Mouse (Mus musculus) forebrain, embryonic 14.5 days (tissue): ENCODE measurements around the gene Gm28053. TPM values are rescaled to one million over a fixed set of nuclear protein-coding genes. Genes with fewer than 3 reads are reported as not detected.

Experiments used
- ATAC-seq: fragments of 200-750 bp; cut with Nextera tagmentation; 2 replicates; pipeline ENCODE4 v1.8.0; 2017; ENCODE audit warnings: mild to moderate bottlenecking, moderate library complexity
- DNase-seq: peaks from one replicate; pipeline ENCODE4 v3.0.0-alpha.2; 2015; ENCODE audit warnings: low spot score
- H3K27ac ChIP-seq: fragments of 300-500 bp; sonication (generic); 2 replicates; pipeline ENCODE4 v1.5.1; 2014; ENCODE audit warnings: low read depth, mild to moderate bottlenecking, control low read depth, low read length, moderate library complexity
- H3K27me3 ChIP-seq: fragments of 300-500 bp; sonication (generic); replicated peaks from 2 replicates; pipeline ENCODE4 v1.6.1; 2014; ENCODE audit warnings: low read length, control low read depth, mixed read lengths; ENCODE audit not compliant: control insufficient read depth, insufficient read depth
- H3K36me3 ChIP-seq: fragments of 300-500 bp; sonication (generic); 2 replicates; pipeline ENCODE4 v1.6.1; 2014; ENCODE audit warnings: low read length, control low read depth; ENCODE audit not compliant: control insufficient read depth, insufficient read depth
- H3K4me1 ChIP-seq: fragments of 300-500 bp; sonication (generic); 2 replicates; pipeline ENCODE4 v1.6.1; 2014; ENCODE audit warnings: antibody characterized with exemption, low read length, control low read depth; ENCODE audit not compliant: control insufficient read depth, insufficient read depth
- H3K4me2 ChIP-seq: fragments of 300-500 bp; sonication (generic); 2 replicates; pipeline ENCODE4 v1.6.1; 2014; ENCODE audit warnings: mild to moderate bottlenecking, control low read depth, low read length
- H3K4me3 ChIP-seq: fragments of 300-500 bp; sonication (generic); 2 replicates; pipeline ENCODE4 v1.5.1; 2014; ENCODE audit warnings: low read depth, low read length, control low read depth
- H3K9ac ChIP-seq: fragments of 300-500 bp; sonication (generic); 2 replicates; pipeline ENCODE4 v1.6.1; 2014; ENCODE audit warnings: mild to moderate bottlenecking, low read length, control low read depth, moderate library complexity
- H3K9me3 ChIP-seq: fragments of 300-500 bp; sonication (generic); replicated peaks from 2 replicates; pipeline ENCODE4 v1.6.1; 2016; ENCODE audit warnings: low read length, control low read depth, mixed read lengths; ENCODE audit not compliant: control insufficient read depth
- WGBS: fragments of 180-500 bp; shearing (Covaris S2); extraction: QIAGEN DNeasy Blood & Tissue Kit; methylation state at CpG from one replicate; pipeline ENCODE4 v1.1.7; 2014; 5-methylcytosine and 5-hydroxymethylcytosine counted together
- polyA plus RNA-seq: library from polyadenylated mRNA; unstranded; fragments of >200 nt; fragmentation: Nextera tagmentation; extraction: Ambion mirVana; gene quantifications from 2 replicates; pipeline ENCODE4 v1.2.1, GENCODE M21; 2014

The Gm28053 gene
- polyA plus RNA-seq, 1 experiment from 2014 or later, result not detected

- WGBS, result 11% methylated on average over 8 of the region's 8 CpGs
- no peaks in the 10 kb centered on the region for H3K27me3 ChIP-seq
- no peak overlapping the region for H3K9ac ChIP-seq
- no peaks in the 10 kb centered on the region for H3K36me3 ChIP-seq
- ATAC-seq, result peak; percentile 58; the same call in 1 of the 2 replicates
- DNase-seq, result peak; percentile 80
- no peak overlapping the region for H3K27ac ChIP-seq
- H3K4me2 ChIP-seq, result no peak overlapping the region
- no peaks in the 10 kb centered on the region for H3K4me1 ChIP-seq
- H3K9me3 ChIP-seq, result no peaks in the 10 kb centered on the region
- no peak overlapping the region for H3K4me3 ChIP-seq
These were observed 53.6 kb downstream of the Gm28053 start for GRCm38 (mm10) chr6:48772030-48772429.

GRCm38 (mm10) chr6:48784406-48784805 lies 66.0 kb downstream of the Gm28053 start:
- Histone ChIP-seq H3K27me3 (no peaks in the 10 kb centered on the region), H3K4me1 (no peaks in the 10 kb centered on the region), H3K4me3 (no peak overlapping the region), H3K4me2 (no peak overlapping the region), H3K9ac (no peak overlapping the region), H3K36me3 (no peaks in the 10 kb centered on the region), H3K9me3 (no peaks in the 10 kb centered on the region), H3K27ac (no peak overlapping the region)
- no peak for ATAC-seq
- no peak for DNase-seq
- 90% methylated on average over 1 of the region's 1 CpGs for WGBS

GRCm38 (mm10) chr6:48785189-48785588 lies 66.8 kb downstream of the Gm28053 start:
- no peaks in the 10 kb centered on the region for H3K27me3 ChIP-seq
- no peak overlapping the region for H3K4me2 ChIP-seq
- DNase-seq (no peak), ATAC-seq (no peak)
- no peaks in the 10 kb centered on the region for H3K9me3 ChIP-seq
- no peak overlapping the region for H3K9ac ChIP-seq
- H3K4me1 ChIP-seq, result no peaks in the 10 kb centered on the region
- H3K27ac ChIP-seq, result no peak overlapping the region
- 85% methylated on average over 1 of the region's 1 CpGs for WGBS
- no peak overlapping the region for H3K4me3 ChIP-seq
- H3K36me3 ChIP-seq, result no peaks in the 10 kb centered on the region

- ATAC-seq, result no peak
- no peak for DNase-seq
These were observed 67.2 kb downstream of the Gm28053 start for GRCm38 (mm10) chr6:48785601-48786000.

GRCm38 (mm10) chr6:48787867-48788266 lies 69.5 kb downstream of the Gm28053 start:
- ATAC-seq (no peak), DNase-seq (no peak)
- Histone ChIP-seq H3K27ac (no peak overlapping the region), H3K36me3 (no peaks in the 10 kb centered on the region), H3K4me1 (no peaks in the 10 kb centered on the region), H3K9me3 (no peaks in the 10 kb centered on the region), H3K27me3 (no peaks in the 10 kb centered on the region), H3K4me2 (no peak overlapping the region), H3K4me3 (no peak overlapping the region), H3K9ac (no peak overlapping the region)
- 86% methylated on average over 2 of the region's 2 CpGs for WGBS

More at GRCm38 (mm10) chr6:48785601-48786000, 67.2 kb downstream of the Gm28053 start:
- Histone ChIP-seq H3K36me3 (no peaks in the 10 kb centered on the region), H3K4me3 (no peak overlapping the region), H3K4me2 (no peak overlapping the region), H3K27ac (no peak overlapping the region), H3K9me3 (no peaks in the 10 kb centered on the region), H3K4me1 (no peaks in the 10 kb centered on the region), H3K9ac (no peak overlapping the region), H3K27me3 (no peaks in the 10 kb centered on the region)
- WGBS, result 82% methylated on average over 2 of the region's 2 CpGs

GRCm38 (mm10) chr6:48801897-48802296 lies 83.5 kb downstream of the Gm28053 start:
- ATAC-seq, result no peak

More at GRCm38 (mm10) chr6:48801897-48802296, 83.5 kb downstream of the Gm28053 start:
- DNase-seq, result no peak
- no peak overlapping the region for H3K4me3 ChIP-seq
- no peak overlapping the region for H3K27ac ChIP-seq
- no peaks in the 10 kb centered on the region for H3K27me3 ChIP-seq
- H3K36me3 ChIP-seq, result no peaks in the 10 kb centered on the region
- 90% methylated on average over 1 of the region's 1 CpGs for WGBS
- no peak overlapping the region for H3K4me2 ChIP-seq
- no peaks in the 10 kb centered on the region for H3K9me3 ChIP-seq
- no peak overlapping the region for H3K9ac ChIP-seq
- H3K4me1 ChIP-seq, result no peaks in the 10 kb centered on the region

Other genes starting within 250 kb of the Gm28053 start
- 152 and 161 TPM in 2 replicates for gene Atp6v0e2, start 181.0 kb upstream of the Gm28053 start, polyA plus RNA-seq
- gene Lrrc61, start 163.8 kb upstream of the Gm28053 start, polyA plus RNA-seq, result 10.7 and 10.9 TPM in 2 replicates
- gene Rarres2, start 145.8 kb upstream of the Gm28053 start, polyA plus RNA-seq, result 4.0 and 5.3 TPM in 2 replicates
- gene Gm45021, start 129.0 kb upstream of the Gm28053 start, polyA plus RNA-seq, result not detected in 2 replicates
- gene Repin1, start 124.7 kb upstream of the Gm28053 start, polyA plus RNA-seq, result 27.3 and 34.3 TPM in 2 replicates
- not detected in 2 replicates for gene Gm44965, start 124.7 kb upstream of the Gm28053 start, polyA plus RNA-seq
- 16.7 and 17.4 TPM in 2 replicates for gene Zfp775, start 116.5 kb upstream of the Gm28053 start, polyA plus RNA-seq
- gene AI854703, start 91.8 kb upstream of the Gm28053 start, polyA plus RNA-seq, result 8.2 and 9.7 TPM in 2 replicates
- gene Gimap8, start 71.4 kb upstream of the Gm28053 start, polyA plus RNA-seq, result 0.15 and 0.17 TPM in 2 replicates
- 1.5 and 2.2 TPM in 2 replicates for gene Gimap9, start 42.5 kb upstream of the Gm28053 start, polyA plus RNA-seq
- gene Gimap4, start 34.1 kb upstream of the Gm28053 start, polyA plus RNA-seq, result 1.2 and 1.9 TPM in 2 replicates
- 7.2 and 8.3 TPM in 2 replicates for gene Gimap6, start 10.4 kb upstream of the Gm28053 start, polyA plus RNA-seq
- gene Gimap7, start within 50 bp of the Gm28053 start, polyA plus RNA-seq, result not detected in 2 replicates
- 4.1 and 4.5 TPM in 2 replicates for gene Gimap1, start 20.4 kb downstream of the Gm28053 start, polyA plus RNA-seq
- gene Gimap5, start 27.6 kb downstream of the Gm28053 start, polyA plus RNA-seq, result 0.96 and 1.5 TPM in 2 replicates
- gene Gimap3, start 52.2 kb downstream of the Gm28053 start, polyA plus RNA-seq, result not detected in 2 replicates
- 18.8 and 23.8 TPM in 2 replicates for gene Tmem176a, start 122.3 kb downstream of the Gm28053 start, polyA plus RNA-seq
- gene Tmem176b, start 122.9 kb downstream of the Gm28053 start, polyA plus RNA-seq, result 108 and 131 TPM in 2 replicates
- not detected in 2 replicates for gene Aoc1, start 154.3 kb downstream of the Gm28053 start, polyA plus RNA-seq
- not detected in 2 replicates for gene 1600015I10Rik, start 211.3 kb downstream of the Gm28053 start, polyA plus RNA-seq